Mouse (Mus musculus): ENCODE results near the gene Ppp1r14d.

- TF ChIP-seq POLR2A (IDR thresholded peaks at IDR 0.05; ENCODE audit: insufficient read length, low read depth) = no peak
- no peak for TF ChIP-seq MAX (IDR thresholded peaks at IDR 0.05; ENCODE audit: low read depth)
- TF ChIP-seq POLR2AphosphoS2 (IDR thresholded peaks at IDR 0.05; ENCODE audit: insufficient read length, low read depth) = no peak
- no peak for TF ChIP-seq TCF12 (IDR thresholded peaks at IDR 0.05; ENCODE audit: insufficient read depth, poor library complexity, severe bottlenecking)
- TF ChIP-seq CEBPB (IDR thresholded peaks at IDR 0.05; ENCODE audit: insufficient read depth, poor library complexity, severe bottlenecking) = no peak
- no peak for TF ChIP-seq E2F4 (IDR thresholded peaks at IDR 0.05; ENCODE audit: insufficient read depth)
- TF ChIP-seq USF1 (IDR thresholded peaks at IDR 0.05; ENCODE audit: low read depth) = no peak
- TF ChIP-seq MYOG (IDR thresholded peaks at IDR 0.05; ENCODE audit: control insufficient read depth in 1 of 3, insufficient read depth in 1 of 3, insufficient read length in 2 of 3, low read depth in 2 of 3) = no peak
- TF ChIP-seq TCF3 (IDR thresholded peaks at IDR 0.05; ENCODE audit: insufficient read length, low read depth) = no peak
- TF ChIP-seq SRF (IDR thresholded peaks at IDR 0.05; ENCODE audit: control insufficient read depth, insufficient read length, low read depth) = no peak
- no peak for TF ChIP-seq MYOD1 (IDR thresholded peaks at IDR 0.05; ENCODE audit: control insufficient read depth in 1 of 3, insufficient read length in 2 of 3, low read depth in 2 of 3)
Observed at GRCm38 (mm10) chr2:119170282-119170681, 59.4 kb downstream of the Ppp1r14d start.
